Mouse (Mus musculus) cerebellum, adult 2 months (tissue): Measurements from ENCODE around the gene Dnajb14. TPM values are rescaled to one million over a fixed set of nuclear protein-coding genes. Genes with fewer than 3 reads are reported as not detected.
"Not testable (repeated sequence)": the region's sequence is repeated elsewhere in the genome, so short reads cannot be mapped to it uniquely, and the experiment has no call there.

Source experiments
- DNase-seq, 2 experiments: peaks; one replicate each; pipeline ENCODE4 v3.0.0; 2021
- H3K27ac ChIP-seq: fragments of 200-500 bp; 2 replicates; pipeline ENCODE4 v1.5.1; 2012; ENCODE audit warnings: low read length, control low read depth, inconsistent platforms; ENCODE audit not compliant: insufficient read depth
- H3K27me3 ChIP-seq: fragments of 200-500 bp; 2 replicates; pipeline ENCODE4 v1.6.1; 2012; ENCODE audit warnings: inconsistent platforms, mild to moderate bottlenecking, low read length, moderate library complexity; ENCODE audit not compliant: control insufficient read depth, insufficient read depth
- H3K4me1 ChIP-seq: fragments of 200-500 bp; 2 replicates; pipeline ENCODE4 v1.6.1; 2011; ENCODE audit warnings: low read length; ENCODE audit not compliant: control insufficient read depth, insufficient read depth
- H3K4me3 ChIP-seq: fragments of 200-500 bp; replicated peaks from 2 replicates; pipeline ENCODE3; 2011; ENCODE audit warnings: mild to moderate bottlenecking, low read depth, low read length, control low read depth; ENCODE audit not compliant: insufficient read depth
- CTCF ChIP-seq: fragments of 200-500 bp; IDR thresholded peaks from 2 replicates; pipeline ENCODE4 v1.5.1; 2011; ENCODE audit warnings: low read depth, mild to moderate bottlenecking, control low read depth, low read length, moderate library complexity, borderline replicate concordance; ENCODE audit not compliant: insufficient read depth
- POLR2A ChIP-seq: fragments of 200-500 bp; IDR thresholded peaks from 2 replicates; pipeline ENCODE4 v1.6.1; 2011; ENCODE audit warnings: low read length, control low read depth, borderline replicate concordance; ENCODE audit not compliant: insufficient read depth
- WGBS: fragments of 180-500 bp; shearing (Covaris S2); methylation state at CpG from one replicate; pipeline ENCODE4 v1.1.7; 2018; 5-methylcytosine and 5-hydroxymethylcytosine counted together
- polyA plus RNA-seq: library from polyadenylated mRNA; depleted of rRNA; stranded (reverse); fragments of >200 nt; gene quantifications from 2 replicates; pipeline ENCODE4 v1.2.3, GENCODE M21; 2012

Gene Dnajb14
- polyA plus RNA-seq, 1 experiment, result 25.6 TPM

DNA sequence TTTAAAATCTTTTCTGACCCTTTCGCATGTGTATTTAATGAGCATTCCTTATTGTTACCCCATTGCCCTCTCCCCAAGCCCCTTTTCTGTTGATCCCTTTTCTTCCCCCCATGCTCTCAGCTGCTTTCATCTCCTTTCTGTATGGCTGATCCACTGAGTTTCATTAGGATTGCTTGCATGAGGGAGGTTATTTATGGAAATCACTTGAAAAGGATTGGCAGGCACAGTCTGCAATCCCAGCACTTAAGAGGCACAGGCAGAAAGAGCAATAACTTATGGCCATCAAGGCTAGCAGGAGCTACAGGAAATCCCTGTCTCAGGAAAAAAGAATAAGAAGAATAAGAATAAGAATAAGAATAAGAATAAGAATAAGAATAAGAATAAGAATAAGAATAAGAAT, 30.9 kb upstream of the Dnajb14 start:
- H3K4me1 ChIP-seq, result no peaks in the 10 kb centered on the region
- WGBS, result 96% methylated on average over 1 of the region's 1 CpGs
- TF ChIP-seq CTCF (no peak), POLR2A (no peak)
- no peak overlapping the region for H3K4me3 ChIP-seq
- no peaks in the 10 kb centered on the region for H3K27me3 ChIP-seq
- no peak overlapping the region for H3K27ac ChIP-seq
- DNase-seq, result no peak

DNA sequence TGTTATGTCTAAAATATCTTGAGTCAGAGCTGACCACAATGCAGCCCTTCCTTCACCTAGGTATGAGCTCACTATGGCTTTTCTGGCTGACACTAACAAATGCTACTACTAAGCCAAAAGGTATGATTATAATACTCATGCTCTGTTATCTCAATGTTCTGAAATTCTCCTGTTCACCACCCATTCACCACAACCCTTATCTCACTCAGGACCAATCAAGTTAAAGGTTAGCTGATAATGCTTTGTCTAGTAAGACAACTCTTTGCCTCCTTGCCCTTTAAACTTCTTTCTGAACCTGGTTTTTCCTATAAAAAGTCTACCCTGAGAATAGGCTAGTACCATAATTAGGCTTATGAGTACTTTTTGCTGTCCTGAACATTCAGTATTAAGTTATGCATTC, 29.3 kb upstream of the Dnajb14 start:
- H3K4me1 ChIP-seq, result no peaks in the 10 kb centered on the region
- no peak overlapping the region for H3K4me3 ChIP-seq
- H3K27ac ChIP-seq, result no peak overlapping the region
- no peak for DNase-seq
- TF ChIP-seq CTCF (no peak), POLR2A (no peak)
- no peaks in the 10 kb centered on the region for H3K27me3 ChIP-seq

DNA sequence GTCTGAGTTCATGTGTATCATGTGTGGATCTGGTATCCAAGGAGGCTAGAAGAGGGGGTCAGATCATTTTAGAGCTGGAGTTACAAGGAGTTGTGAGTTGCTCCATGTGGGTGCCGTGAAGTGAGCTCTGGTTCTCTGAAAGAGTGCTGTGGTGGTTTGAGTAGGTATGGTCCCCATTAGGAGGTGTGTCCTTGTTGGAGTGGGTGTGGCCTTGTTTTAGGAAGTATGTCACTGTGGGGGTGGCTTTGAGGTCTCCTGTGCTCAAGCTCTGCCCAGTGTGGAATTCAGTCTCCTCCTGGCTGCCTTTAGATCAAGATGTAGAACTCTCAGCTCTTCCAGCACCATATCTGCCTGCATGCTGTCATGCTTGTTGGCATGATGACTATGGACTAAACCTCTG, 24.5 kb upstream of the Dnajb14 start:
- Histone ChIP-seq H3K4me3 (no peak overlapping the region), H3K4me1 (no peaks in the 10 kb centered on the region), H3K27me3 (no peaks in the 10 kb centered on the region), H3K27ac (no peak overlapping the region)
- TF ChIP-seq POLR2A (no peak), CTCF (no peak)
- WGBS, result 80% methylated on average over 1 of the region's 1 CpGs
- DNase-seq, result no peak

DNA sequence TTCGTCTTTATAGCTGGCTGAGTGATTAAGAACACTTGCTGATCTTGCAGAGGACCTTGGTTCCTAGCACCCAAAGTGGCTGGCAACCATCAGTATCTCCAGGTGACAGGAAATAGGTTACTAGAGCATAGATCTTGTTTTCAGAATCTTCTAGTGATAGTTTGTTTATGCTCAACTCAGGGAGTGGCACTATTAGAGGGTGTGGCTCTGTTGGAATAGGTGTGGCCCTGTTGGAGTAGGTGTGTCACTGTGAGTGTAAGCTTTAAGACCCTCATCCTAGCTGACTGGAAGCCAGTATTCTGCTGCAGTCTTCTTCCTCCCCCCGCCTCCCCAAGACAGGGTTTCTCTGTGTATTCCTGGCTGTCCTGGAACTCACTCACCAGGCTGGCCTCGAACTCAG, 23.2 kb upstream of the Dnajb14 start:
- no peak overlapping the region for H3K27ac ChIP-seq
- WGBS, result 82% methylated on average over 3 of the region's 3 CpGs
- TF ChIP-seq CTCF (no peak), POLR2A (no peak)
- H3K27me3 ChIP-seq, result no peaks in the 10 kb centered on the region
- H3K4me1 ChIP-seq, result no peaks in the 10 kb centered on the region
- H3K4me3 ChIP-seq, result no peak overlapping the region
- no peak for DNase-seq

DNA sequence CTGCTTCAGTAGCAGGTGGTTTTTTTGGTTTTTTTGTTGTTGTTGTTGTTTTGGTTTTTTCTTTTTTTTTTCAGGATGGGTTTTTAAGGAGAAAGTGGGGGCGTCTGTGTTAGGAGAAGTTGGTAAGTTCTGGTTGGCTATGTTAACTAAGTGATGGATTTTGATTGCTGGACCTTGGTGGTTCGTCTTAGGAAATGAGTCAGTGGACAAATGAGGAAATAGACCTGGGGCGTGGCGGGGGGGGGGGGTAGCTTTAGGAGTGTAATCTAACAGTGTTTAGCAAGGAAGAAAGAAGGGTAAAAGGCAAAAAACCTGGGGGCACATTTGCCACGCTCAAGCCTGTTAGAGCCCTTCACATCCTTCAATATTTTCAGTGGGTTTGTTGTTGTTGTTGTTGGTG, 20.9 kb upstream of the Dnajb14 start:
- 87% methylated on average over 5 of the region's 5 CpGs for WGBS
- no peaks in the 10 kb centered on the region for H3K4me1 ChIP-seq
- no peak for TF ChIP-seq POLR2A
- no peak for TF ChIP-seq CTCF
- no peak overlapping the region for H3K27ac ChIP-seq
- no peak for DNase-seq
- H3K4me3 ChIP-seq, result no peak overlapping the region
- no peaks in the 10 kb centered on the region for H3K27me3 ChIP-seq

DNA sequence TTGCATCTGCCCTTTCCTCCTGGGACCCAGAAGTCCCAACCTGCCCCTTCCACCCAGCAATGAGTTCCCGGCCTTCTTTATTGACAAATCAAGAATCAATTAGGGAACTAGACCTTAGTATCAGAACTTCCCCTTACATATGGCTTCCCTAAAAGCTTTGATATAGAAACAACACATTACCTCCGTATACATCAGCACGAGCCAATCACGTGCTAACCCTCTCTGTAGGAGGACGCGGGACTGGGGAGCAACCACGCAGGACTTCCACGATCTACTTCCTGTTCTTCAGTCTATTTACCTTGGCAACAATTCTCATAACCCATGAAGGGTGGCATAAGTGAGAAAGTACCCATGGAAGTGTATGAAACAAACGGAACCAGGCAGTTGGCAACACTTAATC, 19.1 kb upstream of the Dnajb14 start:
- WGBS, result 88% methylated on average over 9 of the region's 9 CpGs
- no peaks in the 10 kb centered on the region for H3K27me3 ChIP-seq
- H3K4me1 ChIP-seq, result no peaks in the 10 kb centered on the region
- no peak for TF ChIP-seq POLR2A
- no peak for TF ChIP-seq CTCF
- no peak overlapping the region for H3K4me3 ChIP-seq
- DNase-seq, result no peak
- no peak overlapping the region for H3K27ac ChIP-seq

GRCm38 (mm10) chr3:137849697-137850096, 17.8 kb upstream of the Dnajb14 start:
- Histone ChIP-seq H3K27me3 (no peaks in the 10 kb centered on the region), H3K4me1 (no peaks in the 10 kb centered on the region), H3K27ac (no peak overlapping the region), H3K4me3 (no peak overlapping the region)
- DNase-seq, result no peak
- TF ChIP-seq CTCF (no peak), POLR2A (no peak)
- WGBS, result 89% methylated on average over 5 of the region's 5 CpGs

DNA sequence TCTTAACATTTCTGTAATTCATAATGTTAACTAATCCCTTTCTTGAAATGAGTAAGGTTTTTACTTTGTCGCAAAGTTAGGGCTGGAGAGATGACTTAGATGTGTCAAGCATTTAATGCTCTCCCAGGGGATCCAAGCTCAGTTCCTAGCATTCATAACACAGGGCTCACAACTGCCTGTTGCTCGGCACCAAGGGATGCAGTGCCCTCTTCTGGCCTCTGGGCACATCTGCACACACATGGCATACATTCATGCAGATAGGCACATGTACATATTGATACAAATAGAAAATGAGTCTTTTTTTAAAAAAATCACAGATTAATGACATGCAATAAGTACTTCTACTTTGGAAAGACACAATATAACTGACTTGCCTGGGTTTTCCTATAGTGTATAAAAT, 16.3 kb upstream of the Dnajb14 start:
- no peak for DNase-seq
- 84% methylated on average over 2 of the region's 2 CpGs for WGBS
- Histone ChIP-seq H3K4me1 (no peaks in the 10 kb centered on the region), H3K27ac (no peak overlapping the region), H3K27me3 (no peaks in the 10 kb centered on the region), H3K4me3 (no peak overlapping the region)
- no peak for TF ChIP-seq POLR2A
- no peak for TF ChIP-seq CTCF

DNA sequence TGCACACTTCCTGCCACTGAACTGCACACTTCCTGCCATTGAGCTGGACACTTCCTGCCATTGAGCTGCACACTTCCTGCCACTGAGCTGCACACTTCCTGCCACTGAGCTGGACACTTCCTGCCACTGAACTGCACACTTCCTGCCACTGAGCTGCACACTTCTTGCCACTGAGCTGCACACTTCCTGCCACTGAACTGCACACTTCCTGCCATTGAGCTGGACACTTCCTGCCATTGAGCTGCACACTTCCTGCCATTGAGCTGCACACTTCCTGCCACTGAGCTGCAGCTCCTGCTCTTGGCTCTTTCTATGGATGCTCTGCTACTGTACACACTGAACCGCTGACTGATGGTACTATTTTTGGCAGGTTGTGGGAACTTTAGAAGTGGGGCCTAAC, 14.5 kb upstream of the Dnajb14 start:
- 94% methylated on average over 1 of the region's 1 CpGs for WGBS

More for the DNA sequence above, 14.5 kb upstream of the Dnajb14 start:
- H3K4me3 ChIP-seq, DNase-seq, H3K4me1 ChIP-seq, H3K27ac ChIP-seq, H3K27me3 ChIP-seq: not testable (repeated sequence)
